Mouse (Mus musculus): ENCODE results near the gene Mlf2.
A peak's percentile ranks its signal among the peaks of the same experiment; 100 is the strongest.

DNA sequence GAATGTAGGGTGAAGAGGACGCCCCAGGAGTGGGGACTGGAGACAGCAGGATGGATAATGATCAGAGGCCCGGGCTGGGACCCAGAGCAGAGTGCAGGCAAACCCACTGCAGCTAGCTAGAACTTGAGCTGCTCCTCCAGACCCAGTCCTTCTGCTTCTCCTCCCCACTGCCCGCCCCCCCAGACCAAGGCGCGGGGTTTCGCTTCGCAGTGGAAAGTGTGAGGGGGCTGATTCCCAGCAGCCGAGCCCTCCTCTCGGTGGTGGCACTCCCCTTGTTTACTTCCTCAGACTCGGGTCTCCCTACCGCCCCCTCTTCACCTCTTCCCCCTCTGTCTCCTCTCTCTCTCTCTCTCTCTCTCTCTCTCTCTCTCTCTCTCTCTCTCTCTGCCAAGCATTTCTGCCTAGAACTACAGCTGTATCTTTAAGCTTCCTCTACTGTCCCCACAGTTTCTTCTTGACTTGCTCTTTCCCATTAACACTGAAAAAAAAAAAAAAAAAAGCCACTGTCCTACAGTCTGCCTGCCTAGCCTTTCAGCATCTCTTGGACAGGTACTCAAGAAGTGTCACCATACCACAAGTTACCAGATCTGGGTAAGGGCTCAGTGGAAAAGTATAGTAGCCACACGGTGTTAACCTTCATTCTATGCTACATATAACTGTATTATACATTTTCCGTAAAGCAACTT is 19.5 kb upstream of the Mlf2 start, which contains the start of gene Lag3:
- TF ChIP-seq CTCF (IDR thresholded peaks at IDR 0.05 in 2 of 3, conservative IDR thresholded peaks at IDR 0.05 in 1 of 3; ENCODE audit: control insufficient read depth in 1 of 3, insufficient read depth in 1 of 3, low read depth in 2 of 3, low read length in 3 of 3, poor library complexity in 1 of 3, severe bottlenecking in 1 of 3) = no peak
- peak; percentile 75 for TF ChIP-seq ZNF384 (IDR thresholded peaks at IDR 0.05; ENCODE audit: low read depth, low read length)
- TF ChIP-seq EP300 (IDR thresholded peaks at IDR 0.05; ENCODE audit: low read depth in 1 of 2, low read length in 2 of 2) = no peak
- TF ChIP-seq USF2 (IDR thresholded peaks at IDR 0.05; ENCODE audit: borderline replicate concordance in 1 of 2, insufficient read depth in 1 of 2, low read depth in 1 of 2, low read length in 2 of 2) = no peak
- TF ChIP-seq UBTF (IDR thresholded peaks at IDR 0.05; ENCODE audit: borderline replicate concordance, insufficient read depth, low read depth, low read length) = no peak
- TF ChIP-seq USF1 (IDR thresholded peaks at IDR 0.05; ENCODE audit: low read depth, low read length) = no peak
- no peak for TF ChIP-seq ELF1 (IDR thresholded peaks at IDR 0.05; ENCODE audit: low read depth, low read length)
- TF ChIP-seq ZC3H11A (IDR thresholded peaks at IDR 0.05; ENCODE audit: low read depth, low read length) = no peak
- no peak for TF ChIP-seq POLR2A (IDR thresholded peaks at IDR 0.05; ENCODE audit: control insufficient read depth in 1 of 2, insufficient read depth in 1 of 2, low read depth in 1 of 2, low read length in 2 of 2, poor library complexity in 1 of 2)
- TF ChIP-seq GABPA (IDR thresholded peaks at IDR 0.05; ENCODE audit: low read depth, low read length) = no peak
- TF ChIP-seq MEF2A (IDR thresholded peaks at IDR 0.05; ENCODE audit: extremely low read depth, insufficient replicate concordance, low read depth, low read length, poor library complexity, severe bottlenecking) = no peak
- no peak for TF ChIP-seq CHD1 (IDR thresholded peaks at IDR 0.05; ENCODE audit: low read depth, low read length)
- TF ChIP-seq HCFC1 (IDR thresholded peaks at IDR 0.05; ENCODE audit: low read depth, low read length) = no peak
- TF ChIP-seq NELFE (IDR thresholded peaks at IDR 0.05; ENCODE audit: low read depth, low read length) = no peak
